Mouse (Mus musculus) brain, embryonic 18.5 days (tissue): ENCODE measurements at regions not wholly inside any gene's neighbourhood (a gene's known extent, or its start where the extent isn't known, plus 50 kb on each side); places are given as distances from the start of the nearest gene placed in this dataset.

Source experiments
- DNase-seq: peaks from one replicate; pipeline ENCODE4 v3.0.0-alpha.2; 2012; ENCODE audit warnings: low read depth, low spot score

- DNase-seq: no peak
Observed at GRCm38 (mm10) chr14:61696290-61696842, 89.1 kb downstream of the Kcnrg start.

- no peak for DNase-seq
Observed at GRCm38 (mm10) chr14:61696886-61697554, 89.8 kb downstream of the Kcnrg start.

GRCm38 (mm10) chr14:61697704-61698103 lies 90.4 kb downstream of the Kcnrg start:
- DNase-seq: no peak

GRCm38 (mm10) chr14:61698358-61699055 lies 91.2 kb downstream of the Kcnrg start:
- no peak for DNase-seq

- no peak for DNase-seq
Observed at GRCm38 (mm10) chr14:61699638-61700037, 92.4 kb downstream of the Kcnrg start.

GRCm38 (mm10) chr14:61701131-61701530 lies 93.9 kb downstream of the Kcnrg start:
- no peak for DNase-seq

GRCm38 (mm10) chr14:61703916-61704315 lies 96.7 kb downstream of the Kcnrg start:
- DNase-seq: no peak

- DNase-seq: no peak
Observed at GRCm38 (mm10) chr14:61706984-61707383, 99.7 kb downstream of the Kcnrg start.

- DNase-seq: no peak
Observed at GRCm38 (mm10) chr14:61708331-61708730, 101.1 kb downstream of the Kcnrg start.

GRCm38 (mm10) chr14:61715746-61716145 lies 108.5 kb downstream of the Kcnrg start:
- DNase-seq: no peak

- DNase-seq: no peak
Observed at GRCm38 (mm10) chr14:61718392-61719124, 111.3 kb downstream of the Kcnrg start.

- no peak for DNase-seq
Observed at GRCm38 (mm10) chr14:61721302-61721701, 114.0 kb downstream of the Kcnrg start.

GRCm38 (mm10) chr14:61724942-61725341 lies 117.7 kb downstream of the Kcnrg start:
- DNase-seq: no peak

GRCm38 (mm10) chr14:61728562-61728961 lies 121.3 kb downstream of the Kcnrg start:
- no peak for DNase-seq

GRCm38 (mm10) chr14:61735541-61735940 lies 128.3 kb downstream of the Kcnrg start:
- DNase-seq: no peak

- DNase-seq: no peak
Observed at GRCm38 (mm10) chr14:61736384-61737322, 129.4 kb downstream of the Kcnrg start.

- DNase-seq: no peak
Observed at GRCm38 (mm10) chr14:61737504-61738040, 130.3 kb downstream of the Kcnrg start.

GRCm38 (mm10) chr14:61739453-61739852 lies 132.2 kb downstream of the Kcnrg start:
- DNase-seq: no peak

GRCm38 (mm10) chr14:61743855-61744408 lies 136.7 kb downstream of the Kcnrg start:
- no peak for DNase-seq

- DNase-seq: peak; percentile 14
Observed at GRCm38 (mm10) chr14:61753421-61753820, 146.2 kb downstream of the Kcnrg start.

- no peak for DNase-seq
Observed at GRCm38 (mm10) chr14:61756651-61757050, 149.4 kb downstream of the Kcnrg start.
